Mouse (Mus musculus) ES-Bruce4 (cell line): ENCODE data around the gene Peak1.

Experiments
- CTCF ChIP-seq: IDR thresholded peaks from one replicate; pipeline ENCODE4 v1.8.1; 2011; ENCODE audit warnings: low read depth, low read length
- EP300 ChIP-seq: IDR thresholded peaks from 2 replicates; pipeline ENCODE4 v1.6.1; 2011; ENCODE audit warnings: low read depth, low read length; ENCODE audit not compliant: insufficient read depth
- POLR2A ChIP-seq: IDR thresholded peaks from one replicate; pipeline ENCODE4 v1.8.1; 2011; ENCODE audit warnings: low read length; ENCODE audit not compliant: insufficient read depth

DNA sequence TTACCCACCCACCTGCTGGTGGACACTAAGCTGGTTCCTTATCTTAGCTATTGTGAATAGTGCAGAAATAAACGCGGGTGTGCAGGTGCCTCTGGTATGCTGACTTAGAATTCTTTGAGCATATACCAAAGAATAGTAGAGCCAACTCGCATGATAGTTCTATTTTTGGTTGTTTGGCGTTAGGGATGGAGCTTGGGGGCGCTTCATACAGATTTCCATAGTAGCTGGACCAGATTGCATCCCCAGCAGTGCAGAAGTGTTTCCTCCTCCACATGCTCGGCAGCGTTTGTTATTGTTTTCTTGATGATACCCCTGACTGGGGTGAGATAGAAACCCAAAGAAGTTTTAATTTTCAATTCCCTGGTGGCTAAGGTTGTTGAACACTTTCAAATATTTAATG lies 21.8 kb upstream of the Peak1 start:
- TF ChIP-seq CTCF (no peak), POLR2A (no peak), EP300 (no peak)
